Mouse (Mus musculus): ENCODE measurements at regions not wholly inside any gene's neighbourhood (a gene's known extent, or its start where the extent isn't known, plus 50 kb on each side); places are given as distances from the start of the nearest gene placed in this dataset.

GRCm38 (mm10) chr11:19863327-19863726 lies 60.8 kb upstream of the Spred2 start:
- H3K27ac ChIP-seq (ENCODE audit: insufficient read depth, low read depth, low read length): no peak overlapping the region
- H3K4me1 ChIP-seq (ENCODE audit: control insufficient read depth, insufficient read depth, low read length): no peaks in the 10 kb centered on the region
- TF ChIP-seq POLR2A (IDR thresholded peaks at IDR 0.05; ENCODE audit: borderline replicate concordance, low read depth, low read length): no peak
- no peak for TF ChIP-seq CTCF (IDR thresholded peaks at IDR 0.05; ENCODE audit: low read depth, low read length)
- no peak overlapping the region for H3K4me3 ChIP-seq (ENCODE audit: insufficient read depth, low read length)

- no peak overlapping the region for H3K4me3 ChIP-seq (ENCODE audit: insufficient read depth, low read length)
- no peaks in the 10 kb centered on the region for H3K4me1 ChIP-seq (ENCODE audit: control insufficient read depth, insufficient read depth, low read length)
- no peak overlapping the region for H3K27ac ChIP-seq (ENCODE audit: insufficient read depth, low read depth, low read length)
- no peak for TF ChIP-seq CTCF (IDR thresholded peaks at IDR 0.05; ENCODE audit: low read depth, low read length)
- no peak for TF ChIP-seq POLR2A (IDR thresholded peaks at IDR 0.05; ENCODE audit: borderline replicate concordance, low read depth, low read length)
Measured at GRCm38 (mm10) chr11:19866262-19866661, 57.9 kb upstream of the Spred2 start.

DNA sequence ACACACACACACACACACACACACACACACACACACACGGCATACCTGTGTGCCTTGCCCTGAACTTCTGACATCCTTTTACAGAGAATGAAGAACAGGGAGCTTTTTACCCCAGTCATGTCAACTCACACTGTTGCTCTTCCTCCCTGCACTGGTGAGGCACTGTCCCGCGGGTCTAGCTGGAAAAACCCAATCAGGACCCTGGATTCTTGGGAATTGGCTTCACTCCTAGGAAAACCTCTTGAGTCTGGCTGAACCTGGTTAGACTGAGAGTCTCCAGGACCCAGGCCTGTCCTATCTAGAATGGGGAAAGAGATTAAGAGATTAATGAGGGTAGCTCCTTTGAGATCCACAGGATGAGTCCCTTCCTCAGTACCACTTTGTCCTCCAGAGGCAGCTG lies 54.5 kb upstream of the Spred2 start:
- Histone ChIP-seq H3K4me1 (ENCODE audit: control insufficient read depth, insufficient read depth, low read length) (no peaks in the 10 kb centered on the region), H3K4me3 (ENCODE audit: insufficient read depth, low read length) (no peak overlapping the region), H3K27ac (ENCODE audit: insufficient read depth, low read depth, low read length) (no peak overlapping the region)
- TF ChIP-seq POLR2A (IDR thresholded peaks at IDR 0.05; ENCODE audit: borderline replicate concordance, low read depth, low read length) (no peak), CTCF (IDR thresholded peaks at IDR 0.05; ENCODE audit: low read depth, low read length) (no peak)

DNA sequence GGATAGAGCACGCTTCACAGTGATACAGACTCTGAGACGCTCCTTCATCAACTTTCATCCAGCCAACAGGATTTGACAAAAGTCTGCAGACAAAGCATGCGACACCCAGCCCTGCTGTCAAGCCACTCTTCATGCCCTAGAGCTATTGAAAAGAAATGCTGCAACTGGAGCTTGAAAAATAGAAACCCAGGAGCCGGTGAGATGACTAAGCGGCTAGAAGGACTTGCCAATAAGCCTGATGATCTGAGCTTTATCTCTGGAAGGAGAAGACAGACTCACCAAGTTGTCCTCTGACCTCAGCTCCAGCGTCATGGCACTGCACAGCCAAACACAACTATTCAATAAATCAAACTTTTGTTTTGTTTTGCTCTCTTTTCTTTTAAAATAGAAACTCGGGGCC lies 54.0 kb upstream of the Spred2 start:
- no peak overlapping the region for H3K4me3 ChIP-seq (ENCODE audit: insufficient read depth, low read length)
- TF ChIP-seq CTCF (IDR thresholded peaks at IDR 0.05; ENCODE audit: low read depth, low read length): no peak
- no peak for TF ChIP-seq POLR2A (IDR thresholded peaks at IDR 0.05; ENCODE audit: borderline replicate concordance, low read depth, low read length)
- no peak overlapping the region for H3K27ac ChIP-seq (ENCODE audit: insufficient read depth, low read depth, low read length)
- H3K4me1 ChIP-seq (ENCODE audit: control insufficient read depth, insufficient read depth, low read length): no peaks in the 10 kb centered on the region

GRCm38 (mm10) chr11:19873796-19874195 lies 50.4 kb upstream of the Spred2 start:
- Histone ChIP-seq H3K4me1 (ENCODE audit: control insufficient read depth, insufficient read depth, low read length) (no peaks in the 10 kb centered on the region), H3K4me3 (ENCODE audit: insufficient read depth, low read length) (no peak overlapping the region), H3K27ac (ENCODE audit: insufficient read depth, low read depth, low read length) (no peak overlapping the region)
- no peak for TF ChIP-seq POLR2A (IDR thresholded peaks at IDR 0.05; ENCODE audit: borderline replicate concordance, low read depth, low read length)
- no peak for TF ChIP-seq CTCF (IDR thresholded peaks at IDR 0.05; ENCODE audit: low read depth, low read length)

Measured in bone marrow macrophage, adult 2 months (primary cell).